Mouse (Mus musculus) hindbrain, postnatal 0 days (tissue): ENCODE data around the gene Chd2. TPM values are rescaled to one million over a fixed set of nuclear protein-coding genes. Genes with fewer than 3 reads are reported as not detected.

Experiments
- ATAC-seq: fragments of 200-750 bp; cut with Nextera tagmentation; 2 replicates; pipeline ENCODE4 v1.8.0; 2017; ENCODE audit warnings: mild to moderate bottlenecking, moderate TSS enrichment, moderate library complexity
- DNase-seq: peaks from one replicate; pipeline ENCODE4 v3.0.0-alpha.2; 2015; ENCODE audit warnings: low spot score
- H3K27ac ChIP-seq: fragments of 300-500 bp; sonication (generic); 2 replicates; pipeline ENCODE4 v1.5.1; 2014; ENCODE audit warnings: mild to moderate bottlenecking
- H3K27me3 ChIP-seq: fragments of 300-500 bp; sonication (generic); 2 replicates; pipeline ENCODE4 v1.6.1; 2014; ENCODE audit warnings: low read length, mixed read lengths; ENCODE audit not compliant: insufficient read depth
- H3K36me3 ChIP-seq: fragments of 300-500 bp; sonication (generic); 2 replicates; pipeline ENCODE4 v1.6.1; 2014; ENCODE audit warnings: low read length, mixed read lengths; ENCODE audit not compliant: insufficient read depth
- H3K4me1 ChIP-seq: fragments of 300-500 bp; sonication (generic); 2 replicates; pipeline ENCODE4 v1.6.1; 2014; ENCODE audit warnings: antibody characterized with exemption, low read length, mixed read lengths; ENCODE audit not compliant: insufficient read depth
- H3K4me2 ChIP-seq: fragments of 300-500 bp; sonication (generic); 2 replicates; pipeline ENCODE4 v1.6.1; 2014; ENCODE audit warnings: low read depth, mild to moderate bottlenecking, low read length, moderate library complexity, mixed read lengths
- H3K4me3 ChIP-seq: fragments of 300-500 bp; sonication (generic); 2 replicates; pipeline ENCODE4 v1.5.1; 2014; ENCODE audit warnings: low read length
- H3K9ac ChIP-seq: fragments of 300-500 bp; sonication (generic); replicated peaks from 2 replicates; pipeline ENCODE4 v1.6.1; 2014; ENCODE audit warnings: mild to moderate bottlenecking, low read length, moderate library complexity, mixed read lengths
- H3K9me3 ChIP-seq: fragments of 300-500 bp; sonication (generic); 2 replicates; pipeline ENCODE4 v1.6.1; 2016; ENCODE audit warnings: low read length, mixed read lengths
- CTCF ChIP-seq: IDR thresholded peaks from 2 replicates; pipeline ENCODE4 v1.5.1; 2016; ENCODE audit warnings: antibody characterized with exemption, control low read depth, low read depth
- WGBS: fragments of 180-500 bp; shearing (Covaris S2); extraction: QIAGEN DNeasy Blood & Tissue Kit; methylation state at CpG from one replicate; pipeline ENCODE4 v1.1.7; 2014; 5-methylcytosine and 5-hydroxymethylcytosine counted together
- polyA plus RNA-seq: library from polyadenylated mRNA; unstranded; fragments of >200 nt; fragmentation: Nextera tagmentation; extraction: Ambion mirVana; gene quantifications from 2 replicates; pipeline ENCODE4 v1.2.1, GENCODE M21; 2015
- total RNA-seq: library from RNA; depleted of rRNA; stranded (reverse); fragments of >200 nt; gene quantifications from 2 replicates; pipeline ENCODE4 v1.2.3, GENCODE M21; 2014

The Chd2 gene
- total and polyA plus RNA-seq, 2 experiments from 2014 or later, result 33.4 to 36.1 TPM

- no peaks in the 10 kb centered on the region for H3K9me3 ChIP-seq
- no peak for DNase-seq
- H3K27ac ChIP-seq, result peak overlapping the region; percentile 41; the same call in 1 of the 2 replicates
- ATAC-seq, result no peak
- no peak overlapping the region for H3K4me2 ChIP-seq
- TF ChIP-seq CTCF, result no peak
- H3K9ac ChIP-seq, result no peak overlapping the region
- no peaks in the 10 kb centered on the region for H3K27me3 ChIP-seq
- 58% methylated on average over 13 of the region's 13 CpGs for WGBS
- 0 out of 2 replicates have a peak, but pooled peaks cover 7% of the 10 kb centered on the region for H3K4me1 ChIP-seq
- H3K36me3 ChIP-seq, result peaks cover 16% of the 10 kb centered on the region
- no peak overlapping the region for H3K4me3 ChIP-seq
Measured at GRCm38 (mm10) chr7:73423236-73423635, 118.4 kb downstream of the Chd2 start.

DNA sequence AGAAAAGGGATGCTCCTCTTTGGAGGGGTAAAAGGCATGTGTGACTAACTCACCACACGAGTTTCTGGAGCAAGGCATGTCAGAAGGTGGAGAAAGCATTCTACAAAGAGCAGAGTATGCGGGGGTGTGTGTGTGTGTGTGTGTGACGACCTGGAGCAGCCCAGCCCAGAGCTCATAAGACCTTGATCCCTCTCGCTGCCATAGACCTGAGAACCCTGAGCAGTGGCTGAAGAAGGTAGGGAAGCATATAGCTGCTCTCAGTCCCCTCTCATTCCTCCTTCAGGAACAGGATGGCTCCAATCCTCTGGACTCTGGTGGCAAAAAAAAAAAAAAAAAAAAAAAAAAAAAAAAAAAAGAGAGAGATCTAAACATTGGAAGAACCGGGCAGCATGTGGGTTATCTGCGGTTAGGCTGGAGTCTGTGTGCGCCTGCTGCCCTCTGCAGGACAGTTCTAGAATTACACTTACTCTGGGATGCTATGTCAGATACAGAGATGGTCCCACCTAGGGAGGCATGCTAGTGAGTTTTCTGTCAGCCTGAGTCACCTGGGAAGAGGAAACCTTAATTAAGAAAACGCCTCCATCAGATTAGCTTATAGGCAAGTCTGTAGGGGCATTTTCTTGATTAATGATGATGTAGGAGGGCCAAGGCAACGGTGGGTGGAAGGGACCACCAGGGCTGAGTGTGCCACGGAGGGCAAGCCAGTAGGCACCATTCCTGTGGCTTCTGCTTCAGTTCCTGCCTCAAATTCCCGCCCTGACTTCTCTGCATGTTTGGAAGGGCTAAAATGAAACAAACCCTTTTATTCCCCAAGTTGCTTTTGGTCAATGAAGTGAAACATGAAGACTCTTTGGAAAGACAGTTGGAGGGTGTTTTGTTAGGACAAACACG is 119.2 kb downstream of the Chd2 start:
- H3K9me3 ChIP-seq, result no peaks in the 10 kb centered on the region
- H3K9ac ChIP-seq, result no peak overlapping the region
- peak; percentile 92 for TF ChIP-seq CTCF
- no peaks in the 10 kb centered on the region for H3K27me3 ChIP-seq
- H3K4me3 ChIP-seq, result no peak overlapping the region
- ATAC-seq, result peak; percentile 41; the same call in 1 of the 2 replicates
- DNase-seq, result peak; percentile 90
- H3K27ac ChIP-seq, result peak overlapping the region; percentile 62; the same call in 1 of the 2 replicates
- peaks cover 8% of the 10 kb centered on the region for H3K36me3 ChIP-seq
- no peak overlapping the region for H3K4me2 ChIP-seq
- WGBS, result 22% methylated on average over 12 of the region's 12 CpGs
- 0 out of 2 replicates have a peak, but pooled peaks cover 7% of the 10 kb centered on the region for H3K4me1 ChIP-seq

DNA sequence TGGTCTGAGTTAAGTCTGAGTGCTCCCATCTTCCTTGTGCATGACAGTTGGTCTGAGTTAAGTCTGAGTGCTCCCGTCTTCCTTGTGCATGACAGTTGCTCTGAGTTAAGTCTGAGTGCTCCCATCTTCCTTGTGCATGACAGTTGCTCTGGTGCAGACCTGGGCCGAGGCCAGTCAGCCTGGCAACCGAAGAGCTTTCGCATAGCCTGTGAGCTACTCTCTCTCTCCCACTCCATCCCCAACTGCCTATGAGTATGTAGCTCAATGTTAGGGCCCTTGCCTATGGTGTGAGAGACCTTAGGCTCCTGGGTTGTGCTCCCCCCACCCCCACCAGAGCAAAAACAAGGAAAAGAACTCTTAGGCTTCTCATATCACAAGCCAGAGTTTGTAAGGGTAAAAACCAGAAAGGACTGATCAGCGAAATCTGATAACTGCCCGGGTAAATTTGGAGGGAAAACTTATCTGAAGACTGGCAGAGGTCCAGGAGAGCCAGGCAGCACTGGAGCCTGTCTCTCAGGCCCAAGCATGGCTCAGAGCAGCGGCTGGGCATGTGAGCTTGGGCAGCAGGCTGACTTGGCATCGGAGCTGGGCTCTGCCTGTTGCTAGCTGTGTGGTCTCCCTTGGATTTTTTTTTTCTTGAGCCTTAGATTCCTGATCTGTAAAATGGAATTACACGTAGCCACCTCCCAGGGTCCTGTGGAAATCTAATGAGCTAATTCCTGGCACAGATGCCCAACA is 120.2 kb downstream of the Chd2 start:
- no peak overlapping the region for H3K4me3 ChIP-seq
- H3K27me3 ChIP-seq, result no peaks in the 10 kb centered on the region
- no peaks in the 10 kb centered on the region; the same call in none of the 2 replicates for H3K36me3 ChIP-seq
- H3K9me3 ChIP-seq, result no peaks in the 10 kb centered on the region
- H3K9ac ChIP-seq, result no peak overlapping the region
- H3K27ac ChIP-seq, result peak overlapping the region; percentile 62
- 30% methylated on average over 9 of the region's 9 CpGs for WGBS
- H3K4me2 ChIP-seq, result no peak overlapping the region
- H3K4me1 ChIP-seq, result 0 out of 2 replicates have a peak, but pooled peaks cover 7% of the 10 kb centered on the region
- DNase-seq (peak; percentile 76), ATAC-seq (peak; percentile 53; the same call in 1 of the 2 replicates)
- TF ChIP-seq CTCF, result no peak

DNA sequence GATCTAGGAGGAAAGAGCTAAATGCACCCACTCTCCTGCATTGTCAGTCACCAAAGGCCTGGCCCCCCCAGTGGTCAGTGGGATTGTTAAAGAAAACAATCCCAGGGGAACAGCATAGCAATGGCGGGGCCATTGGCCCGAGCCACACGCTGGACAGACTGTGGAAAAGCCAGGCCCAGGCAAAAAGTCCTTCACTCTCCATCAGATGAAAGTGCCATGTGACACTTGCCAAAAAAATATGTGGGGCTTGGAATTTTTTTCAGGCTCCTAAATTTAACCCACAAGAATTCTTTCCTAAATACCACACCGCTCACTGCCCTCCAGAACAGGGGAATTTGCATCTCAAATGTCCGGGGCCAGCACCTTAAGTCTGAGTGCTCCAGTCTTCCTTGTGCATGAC is 120.8 kb downstream of the Chd2 start:
- no peak for ATAC-seq
- peak overlapping the region; percentile 62; the same call in 1 of the 2 replicates for H3K27ac ChIP-seq
- WGBS, result 29% methylated on average over 5 of the region's 5 CpGs
- 0 out of 2 replicates have a peak, but pooled peaks cover 7% of the 10 kb centered on the region for H3K4me1 ChIP-seq
- DNase-seq, result no peak
- no peaks in the 10 kb centered on the region for H3K27me3 ChIP-seq
- H3K4me3 ChIP-seq, result no peak overlapping the region
- H3K4me2 ChIP-seq, result no peak overlapping the region
- H3K9ac ChIP-seq, result no peak overlapping the region
- no peak for TF ChIP-seq CTCF
- H3K36me3 ChIP-seq, result no peaks in the 10 kb centered on the region; the same call in none of the 2 replicates
- no peaks in the 10 kb centered on the region for H3K9me3 ChIP-seq

- 29% methylated on average over 7 of the region's 7 CpGs for WGBS
Measured at GRCm38 (mm10) chr7:73419375-73419774, 122.3 kb downstream of the Chd2 start.

GRCm38 (mm10) chr7:73414192-73414591 is 127.4 kb downstream of the Chd2 start:
- Histone ChIP-seq H3K27me3 (no peaks in the 10 kb centered on the region), H3K27ac (no peak overlapping the region; the same call in 1 of the 2 replicates), H3K4me3 (no peak overlapping the region), H3K36me3 (peaks cover 2% of the 10 kb centered on the region), H3K9me3 (no peaks in the 10 kb centered on the region), H3K9ac (no peak overlapping the region), H3K4me1 (peaks cover 13% of the 10 kb centered on the region), H3K4me2 (no peak overlapping the region)
- TF ChIP-seq CTCF, result no peak
- DNase-seq (peak; percentile 79), ATAC-seq (peak; percentile 48)
- 57% methylated on average over 14 of the region's 14 CpGs for WGBS

More at GRCm38 (mm10) chr7:73419375-73419774, 122.3 kb downstream of the Chd2 start:
- peak; percentile 43 for TF ChIP-seq CTCF
- H3K27ac ChIP-seq, result peak overlapping the region; percentile 22; the same call in 1 of the 2 replicates
- peak; percentile 67 for DNase-seq
- H3K9me3 ChIP-seq, result no peaks in the 10 kb centered on the region
- no peak overlapping the region for H3K9ac ChIP-seq
- H3K36me3 ChIP-seq, result no peaks in the 10 kb centered on the region; the same call in none of the 2 replicates
- no peak overlapping the region for H3K4me2 ChIP-seq
- H3K4me1 ChIP-seq, result 0 out of 2 replicates have a peak, but pooled peaks cover 3% of the 10 kb centered on the region
- no peak for ATAC-seq
- no peaks in the 10 kb centered on the region for H3K27me3 ChIP-seq
- no peak overlapping the region for H3K4me3 ChIP-seq
